Mouse (Mus musculus) 416B (cell line): ENCODE results near the gene Gm9887.

Experiments
- DNase-seq: peaks from one replicate; pipeline ENCODE4 v3.0.0; 2011; ENCODE audit warnings: low read depth

The Gm9887 gene

DNA sequence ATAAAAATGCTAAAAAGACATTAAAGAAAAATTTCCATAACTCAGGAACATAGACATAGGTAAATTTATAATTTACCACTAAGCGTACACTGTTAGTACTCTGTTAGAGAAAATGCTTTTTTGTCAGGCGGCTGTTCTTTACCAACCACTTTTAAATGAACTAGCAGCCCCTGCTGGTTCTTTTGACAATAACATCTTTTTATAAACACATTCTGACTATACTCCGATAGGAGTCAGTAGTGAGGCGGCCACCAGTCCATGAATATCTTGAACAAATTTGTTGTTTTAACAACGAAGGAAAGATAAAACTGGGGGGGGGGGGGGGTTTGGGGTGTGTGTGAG is 11.6 kb downstream of the Gm9887 start:
- DNase-seq = peak; percentile 93

DNA sequence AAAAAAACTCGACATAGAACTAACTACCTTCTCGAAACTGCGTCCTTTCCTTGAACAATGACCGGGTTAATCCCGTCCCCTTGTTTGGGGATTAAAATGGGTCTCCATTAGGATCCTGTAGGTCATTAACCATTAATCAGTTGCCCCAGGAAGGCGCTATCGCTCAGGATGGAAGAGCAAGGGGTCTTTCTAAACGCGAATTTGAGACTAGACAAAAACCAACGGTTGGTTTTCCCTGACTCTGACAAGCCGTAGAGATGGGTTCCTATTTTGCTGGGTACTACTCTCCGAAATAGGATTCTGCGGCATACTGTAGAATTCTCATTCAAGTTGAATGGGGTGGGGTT is 15.0 kb downstream of the Gm9887 start:
- DNase-seq = no peak

DNA sequence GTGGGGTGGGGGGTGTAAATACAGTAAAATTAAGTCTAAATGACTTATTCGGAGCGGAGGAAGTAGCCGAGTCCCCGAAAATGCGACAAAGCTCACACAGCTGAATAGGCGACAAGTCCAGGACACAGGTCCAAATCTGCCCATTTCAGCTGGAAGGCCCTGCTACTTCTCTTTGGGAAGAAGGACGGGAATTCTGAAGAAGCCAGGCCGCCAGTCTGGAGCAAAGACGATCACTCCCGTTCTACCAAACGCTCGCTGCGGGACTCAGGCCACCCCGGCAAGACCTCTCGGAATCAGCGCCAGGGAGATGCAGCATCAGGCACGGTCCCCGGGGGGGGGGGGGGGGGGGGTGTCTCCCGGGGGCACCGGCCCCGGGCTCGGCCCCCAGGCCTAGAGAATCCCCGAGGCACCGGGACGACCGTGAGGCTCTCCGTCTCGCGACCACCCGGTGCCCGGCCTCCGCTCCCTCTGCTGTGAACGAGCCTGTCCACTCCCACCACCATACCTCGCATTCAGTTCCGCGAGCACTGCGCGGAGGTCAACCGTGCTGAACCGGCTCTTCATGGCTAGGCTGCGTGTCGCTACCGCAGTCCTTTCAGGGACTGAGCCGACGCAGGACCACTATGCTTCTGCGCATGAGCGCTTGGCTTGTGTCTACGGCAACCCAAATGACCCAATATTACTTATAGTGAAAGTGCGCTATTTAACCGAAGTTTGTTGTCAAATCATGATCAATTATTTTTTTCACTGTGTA is 15.5 kb downstream of the Gm9887 start, which contains the start of gene Nemf:
Gene Nemf, minus strand, starts transcription at position 620 of the 754 bp plus-strand sequence.
- DNase-seq = peak; percentile 88

DNA sequence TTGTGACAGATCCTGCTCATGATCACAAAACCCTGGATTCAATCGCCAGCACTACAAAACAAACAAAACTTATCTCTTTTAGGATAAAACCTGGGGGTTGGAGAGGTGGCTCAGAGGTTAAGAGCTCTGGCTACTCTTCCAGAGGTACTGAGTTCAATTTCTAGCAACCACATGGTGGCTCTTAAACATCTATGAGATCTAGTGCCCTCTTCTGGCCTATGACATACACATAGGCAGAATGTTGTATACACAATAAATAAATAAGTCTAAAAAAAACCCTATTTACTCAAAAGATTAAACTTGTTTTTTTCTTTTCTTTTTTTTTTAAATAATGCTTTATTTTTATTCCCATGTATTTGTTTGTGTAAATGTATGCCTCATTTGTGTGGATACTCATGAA is 20.6 kb downstream of the Gm9887 start:
- peak; percentile 67 for DNase-seq

DNA sequence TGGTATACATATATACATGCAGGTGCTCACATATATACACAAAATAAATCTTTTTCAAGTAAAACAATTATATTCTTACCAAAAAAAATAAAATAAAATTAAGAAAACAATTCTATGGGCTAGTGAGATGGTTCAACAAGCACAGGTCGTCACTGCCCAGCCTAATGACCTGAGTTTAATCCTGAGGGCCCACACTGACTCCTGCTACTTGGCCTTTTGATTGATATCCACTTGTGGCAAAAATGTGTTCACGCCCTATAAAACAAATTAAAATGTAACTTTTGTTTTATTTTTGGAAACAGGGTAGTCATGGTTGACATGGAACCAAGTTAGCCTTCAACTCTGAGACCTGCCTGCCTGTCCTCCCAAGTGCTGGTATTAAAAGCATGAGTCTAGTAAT is 22.3 kb downstream of the Gm9887 start:
- DNase-seq = no peak

DNA sequence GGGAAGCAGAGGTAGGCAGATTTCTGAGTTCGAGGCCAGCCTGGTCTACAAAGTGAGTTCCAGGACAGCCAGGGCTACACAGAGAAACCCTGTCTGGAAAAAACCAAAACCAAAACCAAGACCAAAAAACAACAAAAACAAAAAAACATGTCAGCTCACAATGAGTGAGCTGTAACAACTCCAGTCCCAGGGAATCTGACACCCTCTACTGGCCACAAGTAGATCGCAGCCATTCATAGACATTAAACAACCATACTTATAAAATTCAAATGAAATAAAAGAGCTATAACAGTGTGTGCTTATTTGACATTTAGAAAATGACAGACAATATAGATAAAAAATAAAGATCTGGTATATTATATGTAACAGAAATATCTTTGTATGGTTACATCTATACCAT is 38.7 kb downstream of the Gm9887 start:
- peak; percentile 73 for DNase-seq

DNA sequence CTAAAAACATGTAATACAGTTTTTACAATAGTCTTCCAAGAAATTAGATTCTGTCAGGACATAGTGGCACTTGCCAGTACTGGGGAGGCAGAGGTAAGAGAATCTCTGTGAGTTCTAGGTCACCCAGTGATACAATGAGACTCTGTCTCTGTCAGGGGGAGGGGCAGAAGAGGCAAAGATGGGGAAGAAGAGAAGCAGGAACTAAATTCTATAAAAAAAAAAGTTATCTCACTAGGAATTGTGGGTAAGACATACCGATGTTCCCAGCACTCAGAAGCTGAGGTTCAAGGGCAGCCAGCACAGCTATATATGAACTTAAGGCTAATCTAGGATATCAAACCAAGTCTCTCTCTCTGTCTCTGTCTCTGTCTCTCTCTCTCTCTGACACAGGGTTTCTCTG is 40.1 kb downstream of the Gm9887 start:
- DNase-seq = no peak

DNA sequence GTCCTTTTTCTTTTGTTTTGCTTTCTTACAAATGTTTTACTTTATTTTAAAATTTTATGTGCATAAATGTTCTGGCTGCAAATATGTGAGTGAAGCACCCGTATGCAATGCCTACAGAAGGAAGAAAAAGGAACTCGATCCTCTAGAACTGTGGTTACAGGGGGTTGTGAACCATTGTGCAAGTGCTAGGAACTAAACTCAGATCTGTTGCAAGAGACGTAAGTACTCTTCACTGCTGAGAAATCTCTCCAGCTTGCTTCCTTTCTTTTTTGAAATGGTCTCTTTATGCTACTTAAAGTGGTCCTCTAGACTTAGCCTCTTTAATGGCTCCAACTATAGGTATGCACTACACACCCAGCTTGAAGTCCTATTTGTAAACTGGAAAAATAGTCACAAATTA is 41.1 kb downstream of the Gm9887 start:
- peak; percentile 61 for DNase-seq
